Mouse (Mus musculus) testis, postnatal 10 days (tissue): ENCODE measurements at regions not wholly inside any gene's neighbourhood (a gene's known extent, or its start where the extent isn't known, plus 50 kb on each side); places are given as distances from the start of the nearest gene placed in this dataset.
A peak's percentile ranks its signal among the peaks of the same experiment; 100 is the strongest.

Source experiments
- DNase-seq: peaks from one replicate; pipeline ENCODE4 v3.0.0; 2021; ENCODE audit warnings: low spot score

DNA sequence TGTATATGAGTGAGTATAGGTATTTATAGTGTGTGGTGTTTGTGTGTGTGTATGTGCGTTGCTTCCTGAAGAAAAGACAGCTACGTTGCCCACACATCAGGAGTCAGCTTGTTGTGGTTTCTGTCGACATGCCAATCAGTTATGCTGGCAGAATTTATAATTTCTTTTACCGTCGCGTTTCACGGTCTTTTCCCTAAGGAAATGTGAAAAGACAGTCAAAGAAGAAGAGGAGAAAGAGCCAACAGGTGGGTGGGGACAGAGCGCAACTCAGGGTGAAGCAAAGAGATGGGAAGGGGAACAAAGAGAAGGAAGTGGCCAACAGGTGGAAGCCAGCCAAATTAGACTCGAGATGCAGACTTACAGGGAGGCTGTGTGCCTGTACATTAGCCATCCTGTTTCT lies 204.2 kb downstream of the Rpap3 start:
- DNase-seq = peak; percentile 7

DNA sequence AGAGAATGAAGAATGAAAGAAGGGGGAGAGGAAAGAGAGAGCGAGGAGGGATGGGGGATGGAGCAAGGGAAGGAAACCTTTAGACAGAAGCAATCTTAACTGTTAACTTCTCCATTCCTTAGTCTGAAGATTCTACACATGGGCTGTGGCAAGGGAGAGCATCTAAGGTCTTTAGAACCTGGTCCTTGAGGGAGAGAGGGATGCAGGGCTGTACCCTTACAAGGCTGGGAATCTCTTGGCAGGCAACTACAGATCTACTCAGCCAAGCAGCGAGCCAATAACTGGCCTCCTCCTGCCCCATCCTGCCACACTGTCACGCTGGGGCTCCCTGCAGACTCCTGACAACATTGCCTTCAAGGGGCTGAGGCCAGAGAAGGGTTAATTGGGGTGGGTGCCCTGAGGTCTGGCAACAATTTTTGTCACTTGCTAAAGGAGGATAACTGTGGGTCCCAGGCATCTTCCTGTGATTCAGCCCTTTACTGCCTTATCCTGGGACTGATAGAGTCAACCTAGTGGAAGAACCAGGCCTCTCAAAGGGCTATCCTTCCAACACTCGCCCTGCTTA lies 205.7 kb downstream of the Rpap3 start:
- DNase-seq = peak; percentile 16

DNA sequence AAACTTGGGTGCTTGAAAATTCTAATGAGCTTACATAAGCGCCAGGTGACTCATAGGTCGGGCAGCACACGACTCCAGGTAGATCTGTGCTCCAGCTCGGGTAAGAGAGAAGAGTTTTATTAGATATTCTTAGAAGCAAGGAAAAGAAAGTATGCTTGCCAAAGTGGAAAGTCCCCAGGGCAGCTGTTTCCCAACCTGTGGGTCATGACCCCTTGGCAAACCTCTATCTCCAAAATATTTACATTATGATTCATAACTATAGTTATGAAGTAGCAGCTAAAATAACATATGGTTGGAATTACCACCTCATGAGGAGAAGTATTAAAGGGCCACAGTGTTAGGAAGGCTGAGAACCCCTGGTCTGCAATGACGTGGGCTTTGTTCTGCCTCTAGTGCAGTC lies 206.4 kb downstream of the Rpap3 start:
- DNase-seq = peak; percentile 3

DNA sequence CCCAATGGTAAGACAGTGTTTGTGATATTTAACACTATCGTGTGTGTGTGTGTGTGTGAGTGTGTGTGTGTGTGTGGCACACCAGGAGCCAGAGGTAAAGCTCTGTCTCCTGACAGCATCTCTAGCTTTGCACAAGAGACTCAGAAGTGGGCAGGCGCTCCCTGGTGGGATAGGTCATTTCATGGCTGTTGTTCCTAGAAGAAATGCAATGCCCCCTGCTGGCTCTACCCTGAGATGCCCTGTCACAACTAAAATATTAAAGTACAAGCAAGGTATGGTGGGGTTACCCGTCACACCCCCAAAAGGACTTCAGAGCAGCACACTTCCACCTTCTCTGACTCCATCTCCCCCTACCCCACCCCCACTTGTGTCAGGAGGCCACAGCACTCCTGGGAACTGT lies 207.2 kb downstream of the Rpap3 start:
- DNase-seq = peak; percentile 41

DNA sequence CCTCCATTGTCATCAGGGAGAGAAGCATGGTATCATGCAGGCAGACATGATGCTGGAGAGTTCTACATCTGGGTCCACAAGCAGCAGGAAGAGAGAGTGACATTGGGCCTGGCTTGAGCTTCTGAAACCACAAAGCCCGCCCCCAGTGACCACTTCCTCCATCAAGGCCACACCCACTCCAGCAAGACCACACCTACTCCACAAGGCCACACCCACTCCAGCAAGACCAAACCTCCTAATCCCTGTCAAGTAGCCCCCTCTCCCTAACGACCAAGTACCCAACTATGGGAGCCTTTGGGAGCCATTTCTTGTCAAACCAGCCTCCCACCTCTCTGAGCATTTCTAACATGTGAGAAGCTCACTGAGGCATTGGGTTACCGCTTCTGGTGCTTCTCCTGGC lies 209.6 kb downstream of the Rpap3 start:
- DNase-seq = peak; percentile 38

DNA sequence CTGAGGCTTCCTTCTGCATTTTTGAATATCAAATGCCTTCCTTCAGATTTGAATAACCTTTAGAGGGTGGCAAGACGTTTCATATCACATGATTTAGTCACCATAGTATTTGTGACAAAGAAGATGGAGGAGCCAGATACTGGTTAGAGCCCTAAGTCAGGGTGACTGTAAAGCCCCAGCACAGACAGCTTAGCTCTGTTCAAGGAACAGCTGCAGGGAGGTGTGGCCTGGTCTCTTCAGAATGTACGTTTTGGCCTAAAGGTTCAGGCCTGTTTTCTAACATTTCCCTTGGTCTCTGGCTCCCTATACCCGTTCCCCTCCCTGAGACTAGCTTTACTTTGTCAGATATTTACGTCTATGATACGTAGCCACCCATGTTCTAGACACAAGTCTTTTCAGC lies 212.3 kb downstream of the Rpap3 start:
- DNase-seq = peak; percentile 7

DNA sequence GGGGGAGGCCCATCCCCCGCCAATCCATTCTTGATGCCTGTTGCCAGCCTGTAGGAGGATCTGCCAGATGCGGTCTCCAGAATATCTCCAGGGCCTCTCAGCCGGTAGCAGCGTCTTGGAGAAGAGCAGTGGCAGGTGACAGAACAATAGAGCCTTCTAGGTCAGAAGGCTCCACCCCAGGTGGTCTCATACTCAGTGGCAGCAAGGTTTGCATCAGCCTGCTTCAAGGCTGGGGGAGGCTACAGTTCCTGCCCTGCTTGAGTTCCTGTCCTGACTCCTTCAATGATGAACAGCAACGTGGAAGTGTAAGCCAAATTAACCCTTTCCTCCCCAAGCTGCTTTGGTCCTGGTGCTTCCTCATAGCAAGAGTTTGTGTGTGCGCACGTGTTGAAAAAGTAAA lies 213.8 kb downstream of the Rpap3 start:
- peak; percentile 29 for DNase-seq

DNA sequence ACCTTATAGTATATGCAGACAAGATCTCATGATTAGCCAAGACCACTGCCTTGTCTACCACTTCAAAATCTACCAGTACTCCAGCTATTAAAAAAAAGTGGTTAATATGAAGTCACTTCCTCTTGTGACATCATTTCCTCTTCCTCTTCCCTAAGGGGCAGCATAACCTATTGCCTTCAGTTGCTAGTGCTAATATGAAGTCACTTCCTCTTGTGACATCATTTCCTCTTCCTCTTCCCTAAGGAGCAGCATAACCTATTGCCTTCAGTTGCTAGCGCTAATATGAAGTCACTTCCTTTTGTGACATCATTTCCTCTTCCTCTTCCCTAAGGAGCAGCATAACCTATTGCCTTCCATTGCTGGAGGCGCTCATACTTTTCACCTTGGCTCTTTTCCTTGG lies 218.2 kb downstream of the Rpap3 start:
- DNase-seq = no peak

DNA sequence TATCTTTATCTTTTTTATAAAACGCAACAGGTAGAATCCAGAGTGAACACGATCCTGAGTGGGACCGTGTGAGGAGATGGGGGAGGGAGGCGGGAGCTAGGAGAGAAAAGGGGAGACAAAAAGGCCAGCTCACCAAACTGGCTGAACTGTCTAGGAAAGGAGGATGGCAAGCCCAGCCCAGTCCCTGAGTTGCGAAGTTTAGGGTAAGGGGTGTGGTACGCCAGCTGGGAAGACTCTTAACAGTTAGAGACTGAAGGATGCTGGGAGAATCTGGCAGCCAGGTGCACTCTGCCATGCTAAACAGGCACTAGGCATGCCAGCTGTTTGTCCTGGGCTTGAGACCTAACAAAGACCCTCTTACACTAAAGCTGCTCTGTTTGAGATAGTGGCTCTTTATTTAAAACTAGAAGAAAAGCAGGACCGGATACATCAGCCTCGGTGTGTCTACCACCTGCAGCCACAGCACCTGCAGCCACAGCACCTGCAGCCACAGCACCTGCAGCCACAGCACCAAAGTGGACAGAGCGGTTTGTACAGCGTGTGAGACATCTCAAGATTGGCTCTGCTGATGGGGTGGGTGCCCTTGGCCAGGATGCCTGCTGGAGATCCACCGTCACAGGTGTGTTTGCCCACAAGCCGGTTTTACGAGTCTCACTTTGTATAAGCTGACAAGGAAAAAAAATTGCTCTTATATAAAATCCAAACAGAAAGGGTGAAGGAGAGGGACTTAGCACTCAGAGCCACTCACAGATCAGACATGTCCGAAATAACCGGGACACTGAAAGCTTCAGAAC lies 225.1 kb upstream of the Amigo2 start:
- peak; percentile 28 for DNase-seq

DNA sequence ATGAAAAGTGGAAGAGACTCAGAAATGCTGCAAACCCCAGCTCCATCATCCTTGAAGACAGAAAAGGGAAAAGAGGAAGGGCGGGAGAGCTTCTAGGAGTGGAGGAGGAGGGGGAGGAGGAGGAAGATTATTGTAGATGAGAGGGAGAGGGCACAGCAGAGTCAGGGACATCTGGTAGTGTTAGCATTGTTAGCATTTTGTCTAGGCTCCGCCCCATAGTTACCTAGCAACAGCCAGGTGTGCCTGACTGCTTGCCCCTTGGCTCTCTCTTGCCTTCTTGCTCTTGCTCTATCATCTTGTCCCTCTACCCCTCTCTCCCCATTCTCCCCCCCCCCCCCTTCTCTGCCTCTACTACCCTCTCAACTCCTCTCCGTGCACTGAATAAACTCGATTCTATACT lies 224.4 kb upstream of the Amigo2 start:
- peak; percentile 19 for DNase-seq

DNA sequence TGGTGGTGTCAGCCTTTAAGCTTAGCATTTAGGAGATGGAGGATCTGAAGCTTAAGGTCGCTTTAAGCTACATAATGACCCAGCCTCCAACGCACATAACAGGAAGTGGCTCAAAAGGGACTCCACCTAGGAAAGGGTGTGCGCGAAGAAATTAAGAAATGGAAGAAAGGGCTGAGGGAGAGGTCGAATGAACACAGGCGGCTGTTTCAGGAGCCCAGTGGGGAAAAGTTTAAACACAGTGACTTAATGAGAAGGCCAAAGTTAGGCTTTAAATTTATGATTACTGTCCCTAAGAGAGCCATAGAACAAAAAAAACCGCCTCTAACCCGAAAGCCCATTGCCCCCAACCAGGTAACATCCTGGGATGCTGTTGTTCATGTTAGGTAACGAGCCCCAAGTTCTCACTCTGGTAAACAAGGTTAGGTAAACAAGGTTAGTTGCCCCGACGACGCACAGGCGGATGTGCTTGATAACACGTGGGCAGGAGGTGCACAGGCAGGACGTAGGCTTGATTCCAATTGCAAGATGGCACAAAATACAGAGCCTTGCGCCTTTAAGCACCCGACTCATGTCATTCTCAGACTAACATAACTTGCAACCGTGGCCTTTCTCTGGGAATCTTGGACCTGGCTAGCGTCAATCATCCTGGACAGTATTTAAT lies 222.7 kb upstream of the Amigo2 start:
- peak; percentile 29 for DNase-seq

DNA sequence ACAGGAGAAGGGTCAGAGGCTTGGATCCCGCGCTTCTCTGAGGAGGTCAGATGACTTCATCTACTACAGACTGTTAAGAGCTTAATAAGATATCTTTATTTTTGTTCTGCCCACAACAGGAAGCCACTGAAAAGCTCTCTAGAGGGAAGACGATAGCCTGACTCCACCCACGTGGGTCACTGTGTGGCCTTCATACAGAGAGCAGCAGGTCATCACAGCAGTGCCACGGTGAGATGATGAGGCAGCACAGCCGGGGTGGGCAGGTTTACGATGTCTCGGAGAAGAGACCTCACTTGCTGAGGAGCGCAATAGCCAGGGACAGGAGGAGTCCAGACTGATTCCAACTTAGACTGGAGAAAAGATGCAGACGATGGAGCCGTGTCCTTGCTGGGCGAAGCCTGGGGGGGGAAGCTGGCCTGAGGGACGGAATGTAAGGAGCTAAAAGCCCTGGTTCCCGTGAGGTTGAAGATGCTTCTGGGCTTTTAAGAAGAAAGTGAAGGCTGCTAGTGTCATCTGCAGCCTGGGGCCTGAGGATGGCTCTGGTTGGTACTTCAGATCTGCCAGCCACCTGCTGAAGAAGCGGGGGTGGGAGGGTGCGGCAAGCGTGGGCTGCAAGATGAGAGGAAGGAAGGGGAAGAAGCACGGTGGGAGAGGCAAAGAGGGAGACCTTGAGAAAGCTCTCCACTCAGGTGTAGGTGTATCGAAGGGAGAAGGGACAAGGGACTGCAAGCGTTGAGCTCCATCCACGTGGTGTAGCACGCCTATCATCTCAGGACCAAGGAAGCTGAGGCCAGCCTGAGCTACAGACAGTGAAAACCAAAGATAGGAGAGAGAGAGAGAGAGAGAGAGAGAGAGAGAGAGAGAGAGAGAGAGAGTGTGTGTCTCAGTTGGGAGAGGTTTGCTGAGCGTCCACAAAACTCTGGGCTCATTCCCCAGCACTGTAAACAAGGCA lies 221.9 kb upstream of the Amigo2 start:
- DNase-seq = peak; percentile 38

DNA sequence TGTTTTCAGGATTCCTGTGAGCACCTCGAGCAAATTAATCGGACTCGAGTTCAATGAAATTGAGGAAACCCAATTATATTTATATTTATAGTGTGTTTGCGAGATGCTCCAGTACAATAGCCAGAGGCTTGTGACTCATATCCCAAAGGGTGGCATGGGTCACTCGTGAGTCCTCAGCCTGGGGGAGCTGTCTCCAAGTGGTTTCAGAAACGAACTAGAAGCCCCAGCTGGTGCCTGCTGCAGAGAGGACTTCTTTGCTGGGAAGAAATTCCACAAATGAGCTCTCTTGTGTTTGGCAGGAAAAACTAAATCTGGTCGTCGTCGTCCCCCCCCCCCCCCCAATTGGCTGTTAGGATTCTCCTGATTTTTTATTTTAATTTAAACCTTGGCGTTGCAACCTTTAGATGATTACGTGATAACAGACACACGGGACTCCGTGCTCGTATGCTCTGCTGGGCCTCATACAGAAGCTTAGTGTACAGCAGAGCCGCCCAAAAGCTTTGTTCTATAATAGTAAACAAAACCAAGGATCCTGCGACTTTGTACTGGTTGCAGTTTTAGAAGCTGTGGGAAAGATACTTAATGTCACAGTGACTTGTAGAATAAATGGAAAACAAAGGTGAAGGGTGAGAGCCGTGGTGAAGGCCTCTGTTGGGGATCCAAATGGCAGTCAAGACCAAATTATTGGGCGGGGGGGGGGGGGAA lies 220.8 kb upstream of the Amigo2 start:
- peak; percentile 33 for DNase-seq

DNA sequence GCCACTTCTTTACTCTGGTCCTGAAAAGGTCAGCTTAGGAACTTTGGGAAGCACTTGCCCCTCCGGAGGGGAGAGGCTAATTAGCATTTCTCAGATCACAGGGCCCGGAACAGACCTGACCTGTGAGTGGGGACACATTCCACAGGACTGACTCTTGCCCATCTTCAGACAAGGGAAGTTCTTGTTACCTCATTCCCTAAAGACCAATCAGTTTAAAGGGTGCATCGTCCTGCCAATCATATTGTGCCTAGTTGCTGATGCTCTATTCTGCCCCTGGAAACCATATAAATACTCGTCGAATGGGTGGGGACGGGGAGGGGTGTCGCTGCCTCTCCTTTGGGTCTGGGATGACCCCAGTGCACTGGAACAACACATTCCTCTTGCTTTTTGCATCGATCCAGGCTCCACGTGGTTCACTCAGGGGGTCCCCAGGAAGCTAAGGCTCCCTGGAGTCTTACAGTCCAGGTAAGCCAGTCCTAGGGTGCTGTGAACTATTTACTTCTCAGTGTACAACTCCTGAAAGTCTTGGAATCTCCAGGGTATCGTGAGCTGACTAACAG lies 219.9 kb upstream of the Amigo2 start:
- DNase-seq = peak; percentile 24

DNA sequence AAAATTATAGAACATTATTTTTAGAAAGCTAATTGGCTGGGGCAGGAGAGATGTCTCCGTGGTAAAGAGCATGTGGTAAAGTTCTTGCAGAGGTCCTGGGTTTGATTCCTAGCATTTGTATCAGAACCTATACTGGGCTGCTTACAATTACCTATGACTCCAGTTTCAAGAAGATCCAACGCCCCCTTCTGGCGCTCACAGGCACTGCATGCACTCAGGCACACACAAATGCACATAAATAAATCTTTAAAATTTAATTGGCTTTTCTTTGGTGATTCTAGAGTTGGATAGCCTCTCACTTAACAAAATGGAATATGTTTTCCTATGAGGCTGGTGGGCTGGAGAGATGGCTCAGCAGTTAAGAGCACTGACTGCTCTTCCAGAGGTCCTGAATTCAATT lies 219.0 kb upstream of the Amigo2 start:
- DNase-seq = peak; percentile 48

DNA sequence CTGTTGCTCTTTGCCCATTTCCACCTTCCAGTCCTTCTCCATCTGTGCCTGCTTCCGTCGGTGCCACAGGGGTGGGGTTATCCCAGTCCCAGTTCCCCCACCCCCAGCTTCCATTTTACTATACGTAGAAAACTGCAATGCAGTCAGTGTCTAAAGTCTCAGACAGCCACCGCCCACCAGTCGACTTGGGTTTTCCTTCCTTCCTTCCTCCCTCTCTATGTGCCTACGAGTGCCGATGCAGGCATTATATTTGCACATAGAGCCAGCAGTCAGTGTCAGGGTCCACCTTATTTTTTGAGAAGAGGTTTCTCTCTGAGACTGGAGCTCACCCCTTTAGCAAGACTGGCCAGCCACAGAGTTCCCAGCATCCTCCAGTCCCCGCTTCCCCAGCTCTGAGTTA lies 218.3 kb upstream of the Amigo2 start:
- peak; percentile 36 for DNase-seq

DNA sequence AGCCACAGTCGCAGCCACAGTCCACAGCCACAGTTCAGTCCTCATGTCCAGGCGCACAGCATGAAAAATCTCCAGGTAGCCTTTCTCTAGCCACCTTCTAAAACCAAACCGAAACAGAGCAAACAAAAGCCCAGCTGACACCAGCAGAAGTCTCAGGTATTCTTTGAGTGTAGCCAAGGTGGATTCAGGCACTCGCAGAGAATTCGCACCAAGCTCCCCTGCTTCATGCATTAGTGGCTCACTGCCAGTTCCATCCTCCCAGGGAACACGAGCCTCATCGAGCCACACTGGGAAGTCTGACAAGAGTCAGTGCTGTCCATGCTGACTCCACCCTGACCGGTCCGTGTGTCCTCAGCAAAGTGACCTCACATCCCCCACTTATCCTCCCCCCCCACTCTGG lies 217.7 kb upstream of the Amigo2 start:
- DNase-seq = peak; percentile 42

DNA sequence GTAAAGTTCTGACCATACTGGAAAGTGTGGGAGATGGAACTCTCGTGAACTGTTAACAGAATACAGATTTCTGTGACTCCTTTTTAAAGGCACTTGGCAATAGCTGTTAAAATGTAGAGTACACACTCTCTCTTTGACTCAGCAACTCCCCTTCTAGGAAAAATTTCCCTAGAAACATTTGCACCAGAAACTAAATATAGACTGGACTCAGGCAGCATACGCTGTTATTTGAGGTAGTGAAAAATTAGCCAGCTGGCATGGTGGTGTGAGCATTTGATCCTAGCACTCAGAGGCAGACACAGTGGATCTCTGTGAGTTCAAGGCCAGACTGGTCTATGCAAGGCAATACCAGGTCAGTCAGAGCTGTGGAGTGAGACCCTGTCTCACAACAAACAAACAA lies 215.5 kb upstream of the Amigo2 start:
- peak; percentile 35 for DNase-seq

DNA sequence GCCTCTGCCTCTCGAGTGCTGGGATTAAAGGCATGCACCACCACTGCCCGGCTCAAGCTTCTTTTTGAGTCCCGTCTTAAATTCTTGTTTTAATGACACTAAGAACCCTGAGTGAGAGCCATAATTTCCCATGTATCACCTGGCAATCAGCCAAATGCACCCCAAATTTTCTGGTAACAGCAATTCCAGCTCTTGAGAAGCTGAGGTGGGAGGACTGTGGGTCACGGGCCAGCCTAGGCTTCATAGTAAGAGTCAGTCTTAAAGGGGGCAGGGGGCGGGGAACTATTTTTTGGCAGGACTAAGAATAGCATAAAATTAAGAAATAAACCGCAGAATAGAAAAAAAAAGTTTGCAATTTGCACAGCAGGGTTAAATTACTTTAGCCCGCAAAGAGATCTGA lies 214.9 kb upstream of the Amigo2 start:
- peak; percentile 39 for DNase-seq

DNA sequence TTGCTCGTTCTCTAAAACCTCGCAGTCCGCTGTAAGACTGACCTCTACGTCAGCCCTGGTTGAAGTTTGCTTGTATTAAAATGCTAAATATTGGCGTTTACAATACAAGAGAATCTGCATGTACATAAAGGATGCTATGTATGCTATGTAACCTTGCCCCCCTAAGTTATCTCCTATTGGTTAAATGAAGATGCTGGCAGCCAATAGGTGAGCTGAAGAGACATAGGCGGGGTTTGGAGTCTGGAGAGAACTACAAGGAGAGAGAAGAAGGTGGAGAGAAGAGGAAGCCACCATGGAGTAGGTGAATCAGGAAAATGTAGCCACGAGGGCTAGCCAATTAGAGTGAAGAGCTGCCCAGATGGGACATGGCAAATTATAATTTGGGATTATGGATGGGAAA lies 214.0 kb upstream of the Amigo2 start:
- DNase-seq = peak; percentile 3

DNA sequence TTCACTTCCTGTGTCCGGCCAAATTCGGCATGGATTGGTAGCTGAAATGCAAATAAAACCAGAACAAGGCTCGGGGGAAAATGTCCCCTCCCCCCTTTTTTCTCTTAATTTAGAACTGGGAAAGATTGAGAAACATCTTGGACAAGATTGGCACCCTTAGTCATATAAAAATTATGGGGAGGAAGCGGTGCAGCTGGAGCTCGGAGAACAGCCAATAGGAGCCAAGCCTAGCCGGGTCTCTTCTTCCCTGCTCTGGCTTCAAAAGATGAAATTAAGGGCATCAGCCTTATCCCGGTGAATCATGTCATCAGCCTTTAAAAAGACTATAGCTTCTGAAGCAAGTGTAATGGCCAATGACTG lies 213.3 kb upstream of the Amigo2 start:
- peak; percentile 20 for DNase-seq
